Mouse (Mus musculus): ENCODE results near the gene Pter.

DNA sequence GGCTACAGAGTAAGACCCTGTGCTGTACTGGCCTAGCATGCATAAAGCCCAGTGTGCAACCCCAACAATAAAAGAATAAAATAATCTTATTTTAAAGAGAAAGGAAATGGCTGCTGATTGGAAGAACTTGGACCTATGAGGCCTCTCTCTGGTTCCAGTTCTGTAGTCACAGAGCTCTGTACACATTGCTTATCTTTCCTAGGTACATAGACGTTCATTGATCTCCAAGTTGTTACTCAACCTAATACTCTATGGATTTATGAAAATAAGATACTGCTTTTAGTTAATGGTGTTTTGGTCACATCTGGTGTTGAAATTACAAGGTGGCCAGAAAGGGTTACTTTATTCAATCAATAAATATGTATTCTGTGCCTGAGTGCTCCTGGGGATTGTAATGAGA lies 1.8 kb downstream of the Pter start:
- TF ChIP-seq HCFC1 (IDR thresholded peaks at IDR 0.05; ENCODE audit: borderline replicate concordance, insufficient read depth, low read length), result no peak
- TF ChIP-seq ZC3H11A (IDR thresholded peaks at IDR 0.05; ENCODE audit: borderline replicate concordance, low read depth, low read length), result no peak
